Mouse (Mus musculus): Measurements from ENCODE around the gene Tango6.

DNA sequence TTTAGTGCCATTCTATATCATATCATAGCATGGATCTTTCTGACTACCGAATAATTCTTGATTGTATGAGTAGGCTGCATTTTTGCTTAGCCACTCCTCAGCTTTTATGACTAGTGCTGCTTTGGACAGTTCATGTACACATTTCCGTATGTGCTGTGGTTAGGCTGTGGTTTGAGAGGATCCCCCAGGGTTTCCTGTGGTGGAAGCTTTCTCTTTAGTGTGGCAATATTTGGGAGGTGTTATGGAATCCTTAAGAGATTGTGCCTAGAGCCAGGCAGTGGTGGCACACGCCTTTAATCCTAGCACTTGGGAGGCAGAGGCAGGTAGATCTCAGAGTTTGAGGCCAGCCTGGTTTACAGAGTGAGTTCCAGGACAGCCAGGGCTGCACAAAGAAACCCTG is 18.5 kb downstream of the Tango6 start:
- TF ChIP-seq POLR2A (IDR thresholded peaks at IDR 0.05; ENCODE audit: low read depth, low read length): no peak
- no peak for TF ChIP-seq CTCF (IDR thresholded peaks at IDR 0.05; ENCODE audit: extremely low read depth, insufficient read length, insufficient replicate concordance, low read depth, low read length)
